Mouse (Mus musculus): ENCODE data around the gene Samd13. TPM values are rescaled to one million over a fixed set of nuclear protein-coding genes. Genes with fewer than 3 reads are reported as not detected.

The Samd13 gene
- polyA plus RNA-seq, 1 experiment from 2014 or later, result 0.79 TPM

DNA sequence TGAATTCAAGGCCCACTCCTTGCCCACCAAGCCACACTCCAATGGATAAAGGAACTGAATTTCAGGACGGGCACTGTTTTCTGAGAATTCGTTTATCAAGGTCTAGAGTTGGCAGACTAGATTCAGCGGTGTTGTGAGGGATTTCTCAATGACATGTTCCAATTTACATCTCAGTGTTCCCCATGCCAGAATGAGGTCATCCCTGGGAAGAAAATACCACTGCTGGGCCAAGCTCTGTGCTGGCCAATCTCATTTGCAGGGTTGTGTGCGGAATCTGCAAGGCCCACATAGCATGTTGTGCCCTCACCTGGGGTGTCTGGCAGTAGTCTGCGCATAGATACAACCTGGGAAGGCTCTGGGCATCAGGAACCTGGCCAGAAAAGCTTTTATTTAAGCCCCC is 26.1 kb downstream of the Samd13 start:
- 94% methylated on average over 5 of the region's 5 CpGs for WGBS

DNA sequence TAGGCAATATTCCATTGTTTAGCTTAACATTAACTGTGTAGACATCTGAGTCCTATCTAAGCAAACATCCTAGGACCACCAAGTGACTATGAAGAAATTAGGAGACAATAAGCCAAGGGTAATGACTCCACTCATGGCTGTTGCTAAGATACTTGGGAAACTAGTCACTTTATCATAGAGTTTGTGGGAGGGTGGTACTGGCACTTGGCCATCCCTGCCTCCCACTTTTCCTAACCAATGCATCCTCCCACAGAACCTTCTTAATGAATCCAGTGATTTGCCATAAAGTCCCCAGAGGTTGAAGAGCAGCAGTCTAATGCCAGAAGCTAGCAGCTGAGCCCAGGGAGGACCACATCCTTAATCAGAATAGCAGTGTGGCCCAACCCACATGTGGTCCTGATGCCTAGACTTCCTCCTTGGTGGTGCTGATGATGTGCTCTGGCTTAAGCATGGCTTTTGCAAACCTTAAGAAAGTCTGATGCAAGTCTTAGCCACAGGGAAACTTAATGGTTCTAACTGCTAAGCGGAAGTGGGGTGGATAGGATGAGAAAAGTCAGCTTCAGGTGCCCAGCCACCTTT is 27.2 kb downstream of the Samd13 start:
- Histone ChIP-seq H3K9ac (no peak overlapping the region), H3K9me3 (replicated peaks) (no peaks in the 10 kb centered on the region), H3K36me3 (no peaks in the 10 kb centered on the region), H3K4me2 (replicated peaks) (no peak overlapping the region), H3K27me3 (no peaks in the 10 kb centered on the region), H3K4me1 (no peaks in the 10 kb centered on the region), H3K27ac (no peak overlapping the region), H3K4me3 (no peak overlapping the region)
- no peak for ATAC-seq (ENCODE audit: low FRiP score)
- 96% methylated on average over 1 of the region's 1 CpGs for WGBS

More for the DNA sequence above, 26.1 kb downstream of the Samd13 start:
- no peak overlapping the region for H3K4me3 ChIP-seq
- no peaks in the 10 kb centered on the region for H3K4me1 ChIP-seq
- no peaks in the 10 kb centered on the region for H3K27me3 ChIP-seq
- ATAC-seq (ENCODE audit: low FRiP score), result no peak
- no peak overlapping the region for H3K9ac ChIP-seq
- no peaks in the 10 kb centered on the region for H3K36me3 ChIP-seq
- no peak overlapping the region for H3K4me2 ChIP-seq (replicated peaks)
- H3K9me3 ChIP-seq (replicated peaks), result no peaks in the 10 kb centered on the region
- no peak overlapping the region for H3K27ac ChIP-seq

DNA sequence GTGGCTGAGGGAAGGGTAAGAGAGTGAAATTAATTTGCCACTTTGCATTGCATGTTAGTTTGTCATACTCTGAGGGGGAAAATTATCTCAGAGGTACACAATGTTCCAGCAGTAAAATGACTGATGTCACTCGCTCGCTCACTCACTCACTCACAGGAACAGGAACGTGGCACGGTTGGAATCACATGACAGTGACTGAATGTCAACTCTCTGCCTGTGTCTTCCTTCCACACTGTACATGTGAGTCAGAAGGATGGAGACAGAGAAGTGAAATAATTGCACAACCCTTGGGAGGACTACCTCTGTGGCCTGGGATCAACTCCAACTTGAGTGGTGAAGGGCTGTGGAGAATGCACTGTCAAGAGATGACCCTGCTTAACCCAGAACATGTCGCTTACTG is 28.0 kb downstream of the Samd13 start:
- no peak overlapping the region for H3K9ac ChIP-seq
- no peak overlapping the region for H3K27ac ChIP-seq
- ATAC-seq (ENCODE audit: low FRiP score), result no peak
- H3K4me2 ChIP-seq (replicated peaks), result no peak overlapping the region
- H3K4me1 ChIP-seq, result no peaks in the 10 kb centered on the region
- no peaks in the 10 kb centered on the region for H3K9me3 ChIP-seq (replicated peaks)
- 95% methylated on average over 5 of the region's 5 CpGs for WGBS
- no peaks in the 10 kb centered on the region for H3K27me3 ChIP-seq
- no peak overlapping the region for H3K4me3 ChIP-seq
- no peaks in the 10 kb centered on the region for H3K36me3 ChIP-seq

DNA sequence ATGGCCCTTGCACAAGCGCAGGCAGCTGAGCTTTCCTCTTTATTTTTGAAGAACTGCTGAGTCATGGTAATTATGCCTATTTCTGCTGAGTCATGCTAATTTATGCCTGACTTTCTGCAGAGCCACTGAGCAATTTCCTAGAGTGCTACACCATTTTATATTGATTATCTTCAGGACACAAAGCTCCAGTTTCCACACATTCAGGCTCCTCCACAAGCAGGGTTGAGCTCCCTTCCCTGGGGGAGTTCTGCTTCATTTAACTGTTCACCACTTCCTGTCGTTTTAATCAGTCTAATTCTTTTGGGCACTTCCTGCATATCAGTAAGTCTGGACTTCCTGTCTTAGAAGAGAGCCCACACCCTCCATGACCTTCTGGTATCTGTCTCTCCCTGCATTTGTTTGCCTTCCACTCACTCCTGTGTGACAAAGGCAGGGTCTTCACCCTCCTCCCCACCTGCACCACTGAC is 30.2 kb downstream of the Samd13 start:
- H3K4me2 ChIP-seq (replicated peaks), result no peak overlapping the region
- no peak overlapping the region for H3K27ac ChIP-seq
- no peak overlapping the region for H3K9ac ChIP-seq
- no peaks in the 10 kb centered on the region for H3K4me1 ChIP-seq
- H3K9me3 ChIP-seq (replicated peaks), result no peaks in the 10 kb centered on the region
- no peaks in the 10 kb centered on the region for H3K27me3 ChIP-seq
- H3K4me3 ChIP-seq, result no peak overlapping the region
- 66% methylated on average over 2 of the region's 2 CpGs for WGBS
- no peaks in the 10 kb centered on the region for H3K36me3 ChIP-seq
- ATAC-seq (ENCODE audit: low FRiP score), result no peak

DNA sequence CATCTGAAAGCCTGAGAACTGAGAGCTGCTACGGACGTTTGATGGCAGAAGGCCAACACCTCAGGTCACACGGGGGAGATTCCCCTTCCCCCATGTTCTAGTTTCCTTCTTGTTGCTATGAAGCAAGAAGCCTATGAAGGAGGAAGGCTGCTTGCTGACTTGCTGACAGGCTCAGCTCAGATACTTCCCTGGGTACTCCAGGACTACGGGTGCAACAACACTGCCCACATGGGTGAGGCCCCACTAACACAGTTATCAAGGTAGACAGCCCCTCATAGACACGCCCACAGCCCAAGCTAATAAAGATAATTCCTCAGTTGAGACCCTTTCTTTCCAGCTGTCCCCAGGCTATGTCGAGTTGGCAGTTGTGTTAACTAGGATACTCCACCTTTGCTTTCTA is 31.7 kb downstream of the Samd13 start:
- no peak overlapping the region for H3K27ac ChIP-seq
- no peak overlapping the region for H3K4me2 ChIP-seq (replicated peaks)
- H3K9me3 ChIP-seq (replicated peaks), result no peaks in the 10 kb centered on the region
- H3K4me1 ChIP-seq, result no peaks in the 10 kb centered on the region
- H3K36me3 ChIP-seq, result no peaks in the 10 kb centered on the region
- H3K9ac ChIP-seq, result no peak overlapping the region
- no peaks in the 10 kb centered on the region for H3K27me3 ChIP-seq
- 82% methylated on average over 6 of the region's 6 CpGs for WGBS
- no peak overlapping the region for H3K4me3 ChIP-seq
- no peak for ATAC-seq (ENCODE audit: low FRiP score)

DNA sequence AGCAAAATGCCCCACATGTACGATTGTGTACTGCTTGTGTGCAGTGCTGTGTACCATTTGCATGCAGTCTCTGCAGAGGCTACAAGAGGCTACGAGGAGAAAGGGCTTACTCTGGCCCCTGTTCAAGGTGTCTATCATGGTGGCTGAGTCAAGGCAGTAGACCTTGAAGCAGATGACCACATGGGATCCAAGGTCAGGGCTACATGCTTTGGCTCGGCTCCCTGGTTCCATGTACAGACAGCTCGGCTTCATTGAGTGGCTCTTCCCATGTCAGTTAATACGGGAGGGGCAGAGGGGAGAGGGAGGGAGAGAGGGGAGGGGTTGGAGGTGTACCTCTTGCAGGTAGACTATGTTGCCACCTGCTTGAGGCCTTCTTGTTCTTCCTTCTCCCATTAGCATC is 33.0 kb downstream of the Samd13 start:
- no peaks in the 10 kb centered on the region for H3K4me1 ChIP-seq
- H3K27me3 ChIP-seq, result no peaks in the 10 kb centered on the region
- no peaks in the 10 kb centered on the region for H3K36me3 ChIP-seq
- H3K9ac ChIP-seq, result no peak overlapping the region
- no peak overlapping the region for H3K4me3 ChIP-seq
- H3K4me2 ChIP-seq (replicated peaks), result no peak overlapping the region
- no peak for ATAC-seq (ENCODE audit: low FRiP score)
- H3K9me3 ChIP-seq (replicated peaks), result no peaks in the 10 kb centered on the region
- WGBS, result 92% methylated on average over 5 of the region's 5 CpGs
- no peak overlapping the region for H3K27ac ChIP-seq

DNA sequence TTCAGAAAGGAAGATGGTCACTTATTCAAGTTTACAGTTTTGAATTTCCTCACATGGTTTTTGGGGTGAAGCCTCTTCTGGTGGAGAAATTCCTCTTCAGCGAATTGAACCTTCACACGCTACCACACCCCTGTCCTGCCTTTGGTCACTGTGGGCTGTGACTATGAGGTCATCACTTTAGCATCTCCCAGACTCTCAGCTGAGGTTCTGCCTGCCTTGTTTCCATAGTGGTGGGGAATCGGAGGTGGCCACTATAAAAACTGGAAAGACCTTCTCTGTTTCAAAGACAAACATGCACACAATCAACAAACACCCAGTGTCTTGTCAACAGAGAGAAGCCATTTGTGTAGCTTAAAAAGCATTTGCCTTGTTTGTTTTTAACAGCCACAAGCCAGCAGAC is 34.2 kb downstream of the Samd13 start, which contains the start of gene 4930503B20Rik:
Gene 4930503B20Rik, minus strand, starts transcription at position 101 of the 400 bp plus-strand sequence.
- no peaks in the 10 kb centered on the region for H3K36me3 ChIP-seq
- ATAC-seq (ENCODE audit: low FRiP score), result no peak
- no peak within 1 kb of the TSS for H3K4me3 ChIP-seq
- 83% methylated on average over 3 of the region's 3 CpGs for WGBS
- no peaks in the 10 kb centered on the region for H3K9me3 ChIP-seq (replicated peaks)
- no peak within 1 kb of the TSS for H3K27ac ChIP-seq
- no peaks in the 10 kb centered on the region for H3K4me1 ChIP-seq
- no peak within 1 kb of the TSS for H3K4me2 ChIP-seq (replicated peaks)
- no peak within 1 kb of the TSS for H3K9ac ChIP-seq
- H3K27me3 ChIP-seq, result no peaks in the 10 kb centered on the region

DNA sequence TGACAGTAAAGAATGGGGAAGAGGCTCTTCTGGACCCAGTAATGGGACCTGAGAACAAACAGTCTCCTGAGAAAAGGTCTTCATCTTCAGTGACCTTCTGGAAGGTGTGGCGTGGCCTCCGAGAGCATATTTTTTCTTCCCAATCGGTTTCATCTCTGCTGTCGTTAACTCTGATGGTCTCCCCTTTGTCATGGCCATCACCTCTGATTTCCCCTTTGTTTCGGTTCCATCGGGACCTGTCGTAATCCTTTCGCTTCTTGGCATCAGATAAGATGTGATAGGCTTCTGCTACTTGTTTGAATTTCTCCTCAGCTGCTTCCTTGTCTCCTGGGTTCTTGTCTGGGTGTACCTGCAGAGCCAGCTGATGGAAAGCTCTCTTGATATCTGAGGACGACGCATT is 34.7 kb downstream of the Samd13 start:
- no peak overlapping the region for H3K4me2 ChIP-seq (replicated peaks)
- H3K9me3 ChIP-seq (replicated peaks), result no peaks in the 10 kb centered on the region
- H3K4me1 ChIP-seq, result no peaks in the 10 kb centered on the region
- H3K9ac ChIP-seq, result no peak overlapping the region
- H3K4me3 ChIP-seq, result no peak overlapping the region
- H3K36me3 ChIP-seq, result no peaks in the 10 kb centered on the region
- no peaks in the 10 kb centered on the region for H3K27me3 ChIP-seq
- WGBS, result 94% methylated on average over 10 of the region's 10 CpGs
- no peak for ATAC-seq (ENCODE audit: low FRiP score)
- no peak overlapping the region for H3K27ac ChIP-seq

DNA sequence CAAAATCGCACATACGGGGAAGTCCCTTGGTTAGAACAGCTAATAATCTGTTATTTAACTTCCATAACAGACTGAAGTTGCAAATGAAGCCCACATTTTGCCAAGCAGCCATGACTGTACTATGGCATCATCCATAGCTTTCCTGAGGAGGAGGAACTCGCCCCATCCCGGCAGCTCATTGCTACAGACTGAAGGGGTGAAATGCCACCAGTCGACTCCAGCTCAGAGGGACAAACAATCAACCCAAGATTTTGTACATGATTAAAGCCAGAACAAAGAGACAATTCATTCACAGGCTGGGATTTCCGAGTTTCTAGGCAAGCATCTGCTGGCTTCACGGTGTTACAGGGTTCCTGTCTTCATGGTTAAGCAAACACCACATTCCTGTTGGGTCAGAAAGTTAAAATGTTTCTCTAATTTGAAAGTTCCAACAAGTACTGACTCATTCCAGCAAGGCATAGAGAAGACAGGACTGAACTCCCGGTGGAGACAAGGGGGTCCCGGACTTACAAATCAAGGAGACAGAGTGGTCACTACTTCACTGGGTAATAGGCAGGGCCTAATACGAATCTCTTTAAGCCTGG is 36.0 kb downstream of the Samd13 start:
- Histone ChIP-seq H3K4me1 (no peaks in the 10 kb centered on the region), H3K9me3 (replicated peaks) (no peaks in the 10 kb centered on the region), H3K27me3 (no peaks in the 10 kb centered on the region), H3K4me2 (replicated peaks) (no peak overlapping the region), H3K27ac (no peak overlapping the region), H3K4me3 (no peak overlapping the region), H3K36me3 (no peaks in the 10 kb centered on the region), H3K9ac (no peak overlapping the region)
- ATAC-seq (ENCODE audit: low FRiP score), result no peak
- WGBS, result 68% methylated on average over 10 of the region's 10 CpGs

DNA sequence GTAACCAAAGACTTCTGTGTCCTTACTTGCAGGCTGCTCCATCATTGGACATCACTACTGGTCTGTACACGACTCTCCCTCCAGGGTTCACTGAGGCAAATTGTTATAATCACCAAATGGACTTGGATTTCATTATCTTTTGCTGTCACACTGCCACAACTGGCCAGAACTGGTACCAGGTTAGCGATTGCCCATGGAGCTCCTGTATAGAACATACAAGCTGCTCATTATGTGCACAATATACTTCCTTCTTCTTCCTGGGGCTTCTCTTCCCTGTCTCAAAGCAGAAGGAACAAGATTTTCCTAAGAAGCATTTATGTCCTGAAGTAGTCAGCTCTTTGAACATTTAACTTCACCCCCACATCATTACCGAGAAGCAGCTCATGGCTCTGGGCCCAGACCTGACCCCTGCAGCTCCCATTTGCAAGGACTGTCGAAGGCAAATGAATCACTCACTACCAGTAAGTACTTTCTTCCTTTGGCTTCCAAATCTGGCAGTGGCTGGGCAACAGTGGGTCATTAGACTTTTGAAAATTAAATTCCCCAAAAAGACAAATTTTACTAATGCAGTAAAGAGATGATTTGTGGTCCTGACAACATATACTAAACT is 43.5 kb downstream of the Samd13 start:
- H3K27ac ChIP-seq, result no peak overlapping the region

DNA sequence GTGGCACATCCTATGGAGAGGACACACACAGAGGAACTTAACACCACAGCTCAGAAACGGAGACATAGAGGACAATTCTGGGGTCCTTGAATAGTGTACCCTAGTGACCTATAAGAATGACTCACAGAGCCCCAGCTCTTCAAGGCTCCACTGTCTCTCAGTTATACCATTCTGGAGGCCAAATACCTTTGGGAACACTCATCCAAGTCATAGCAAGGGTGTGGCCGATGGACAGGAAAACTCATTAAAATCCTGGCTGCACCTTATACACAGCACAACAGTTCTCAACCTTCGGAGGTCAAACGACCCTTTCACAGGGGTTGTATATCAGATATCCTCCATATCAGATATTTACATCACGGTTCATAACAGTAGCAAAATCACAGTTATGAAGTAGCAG is 52.9 kb downstream of the Samd13 start:
- WGBS, result 86% methylated on average over 5 of the region's 5 CpGs

More for the DNA sequence above, 43.5 kb downstream of the Samd13 start:
- H3K9me3 ChIP-seq (replicated peaks), result no peaks in the 10 kb centered on the region
- no peak overlapping the region for H3K4me3 ChIP-seq
- no peak overlapping the region for H3K4me2 ChIP-seq (replicated peaks)
- no peak overlapping the region for H3K9ac ChIP-seq
- H3K4me1 ChIP-seq, result no peaks in the 10 kb centered on the region
- ATAC-seq (ENCODE audit: low FRiP score), result no peak
- H3K36me3 ChIP-seq, result no peaks in the 10 kb centered on the region
- WGBS, result 62% methylated on average over 4 of the region's 4 CpGs
- no peaks in the 10 kb centered on the region for H3K27me3 ChIP-seq

DNA sequence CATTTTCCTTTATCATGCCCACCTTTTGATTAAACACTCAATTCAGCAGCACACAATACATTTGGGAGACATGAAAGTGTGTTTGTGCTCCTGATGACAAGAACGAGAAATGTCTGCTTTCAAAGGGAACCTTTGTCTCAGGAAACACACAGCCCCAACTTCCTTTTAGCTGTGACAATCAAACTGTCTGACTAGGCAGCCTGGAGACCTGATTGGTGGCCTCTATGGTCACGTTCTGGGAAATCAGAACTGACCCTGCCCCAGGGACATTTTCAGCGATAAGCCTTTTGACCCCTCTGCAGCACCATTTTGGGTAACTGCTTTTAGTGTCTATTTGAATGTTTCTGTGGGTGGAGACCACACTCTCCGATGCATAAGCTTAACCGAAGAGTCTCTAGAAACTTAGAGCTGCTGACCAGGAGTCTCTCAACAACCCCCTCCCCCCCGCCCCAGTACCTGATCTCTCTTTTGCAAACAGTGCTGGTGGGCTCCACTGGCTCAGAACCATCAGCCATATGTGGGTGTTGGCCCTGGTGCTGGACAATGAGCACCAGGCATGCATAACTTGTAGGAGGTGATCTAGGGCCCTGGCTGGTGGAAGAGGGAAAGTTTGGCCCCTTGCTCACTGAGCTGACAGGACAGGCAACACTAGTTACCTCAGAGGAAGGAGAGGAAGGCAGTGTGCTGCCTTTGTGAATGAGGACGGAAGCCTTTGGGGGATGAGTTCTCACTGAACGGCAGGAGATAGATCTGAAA is 57.0 kb downstream of the Samd13 start:
- Histone ChIP-seq H3K4me3 (no peak overlapping the region), H3K9ac (no peak overlapping the region), H3K4me1 (no peaks in the 10 kb centered on the region), H3K27me3 (no peaks in the 10 kb centered on the region), H3K4me2 (replicated peaks) (no peak overlapping the region), H3K36me3 (no peaks in the 10 kb centered on the region), H3K9me3 (replicated peaks) (no peaks in the 10 kb centered on the region), H3K27ac (no peak overlapping the region)
- no peak for ATAC-seq (ENCODE audit: low FRiP score)
- 67% methylated on average over 8 of the region's 8 CpGs for WGBS

More for the DNA sequence above, 52.9 kb downstream of the Samd13 start:
- Histone ChIP-seq H3K27ac (no peak overlapping the region), H3K9me3 (replicated peaks) (no peaks in the 10 kb centered on the region), H3K27me3 (no peaks in the 10 kb centered on the region), H3K9ac (no peak overlapping the region), H3K4me2 (replicated peaks) (no peak overlapping the region), H3K4me3 (no peak overlapping the region), H3K36me3 (no peaks in the 10 kb centered on the region), H3K4me1 (no peaks in the 10 kb centered on the region)
- no peak for ATAC-seq (ENCODE audit: low FRiP score)
